Mouse (Mus musculus) heart, embryonic 11.5 days (tissue): ENCODE results near the gene Dxo. TPM values are rescaled to one million over a fixed set of nuclear protein-coding genes. Genes with fewer than 3 reads are reported as not detected.
"Not testable (repeated sequence)": the region's sequence is repeated elsewhere in the genome, so short reads cannot be mapped to it uniquely, and the experiment has no call there.

Source experiments
- ATAC-seq: fragments of 200-750 bp; cut with Nextera tagmentation; replicated peaks from 2 replicates; pipeline ENCODE4 v1.8.0; 2017; ENCODE audit warnings: moderate library complexity; ENCODE audit not compliant: insufficient number of reproducible peaks, low FRiP score, low TSS enrichment
- H3K27ac ChIP-seq: fragments of 300-500 bp; sonication (generic); 2 replicates; pipeline ENCODE4 v1.5.1; 2014; ENCODE audit warnings: mild to moderate bottlenecking, low read depth, low read length
- H3K27me3 ChIP-seq: fragments of 300-500 bp; sonication (generic); 2 replicates; pipeline ENCODE4 v1.6.1; 2014; ENCODE audit warnings: mild to moderate bottlenecking, low read length, mixed read lengths; ENCODE audit not compliant: control insufficient read depth, insufficient read depth
- H3K36me3 ChIP-seq: fragments of 300-500 bp; sonication (generic); 2 replicates; pipeline ENCODE4 v1.6.1; 2014; ENCODE audit warnings: mild to moderate bottlenecking, low read length, moderate library complexity, mixed read lengths; ENCODE audit not compliant: control insufficient read depth, insufficient read depth
- H3K4me1 ChIP-seq: fragments of 300-500 bp; sonication (generic); 2 replicates; pipeline ENCODE4 v1.6.1; 2014; ENCODE audit warnings: low read length; ENCODE audit not compliant: control insufficient read depth, insufficient read depth
- H3K4me2 ChIP-seq: fragments of 300-500 bp; sonication (generic); 2 replicates; pipeline ENCODE4 v1.6.1; 2014; ENCODE audit warnings: mild to moderate bottlenecking, moderate library complexity
- H3K4me3 ChIP-seq: fragments of 300-500 bp; sonication (generic); 2 replicates; pipeline ENCODE4 v1.5.1; 2014; ENCODE audit warnings: low read depth, low read length
- H3K9ac ChIP-seq: fragments of 300-500 bp; sonication (generic); 2 replicates; pipeline ENCODE4 v1.6.1; 2014; ENCODE audit warnings: mild to moderate bottlenecking, low read depth, low read length, moderate library complexity
- H3K9me3 ChIP-seq: fragments of 300-500 bp; sonication (generic); replicated peaks from 2 replicates; pipeline ENCODE4 v1.6.1; 2016; ENCODE audit warnings: low read length; ENCODE audit not compliant: control insufficient read depth
- WGBS: fragments of 180-500 bp; shearing (Covaris S2); extraction: QIAGEN DNeasy Blood & Tissue Kit; methylation state at CpG from one replicate; pipeline ENCODE4 v1.1.7; 2014; ENCODE audit not compliant: insufficient replicate concordance; 5-methylcytosine and 5-hydroxymethylcytosine counted together
- polyA plus RNA-seq: library from polyadenylated mRNA; unstranded; fragments of >200 nt; fragmentation: Nextera tagmentation; extraction: Ambion mirVana; gene quantifications from 2 replicates; pipeline ENCODE4 v1.2.1, GENCODE M21; 2014

Gene Dxo
- polyA plus RNA-seq = 37.3 and 38.7 TPM in 2 replicates

DNA sequence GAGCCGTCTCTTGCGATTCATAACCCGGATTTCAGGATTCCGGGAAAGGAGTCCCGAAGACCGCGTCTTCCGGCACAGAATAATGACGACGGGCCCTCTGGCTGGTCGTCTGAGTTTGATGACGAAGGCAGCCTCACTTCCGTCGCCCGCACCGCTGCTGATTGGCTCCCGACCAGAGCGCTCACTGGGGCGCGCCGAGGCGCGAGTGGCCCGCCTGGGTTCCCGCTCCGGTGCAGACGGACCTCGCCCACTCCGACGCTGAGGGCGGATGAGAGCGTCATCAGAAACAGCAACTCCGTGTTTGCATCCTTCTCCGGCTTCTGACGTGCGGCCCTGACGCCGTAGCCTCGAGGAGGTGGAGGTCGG lies at the start of gene Dxo, which contains the start of gene Stk19:
Gene Dxo, plus strand, starts transcription at position 164 of the 366 bp plus-strand sequence.
Gene Stk19, minus strand, starts transcription at position 90 of the 366 bp plus-strand sequence.
- ATAC-seq = peak; percentile 89
- Histone ChIP-seq H3K27me3 (no peaks in the 10 kb centered on the region), H3K36me3 (peaks cover 18% of the 10 kb centered on the region), H3K4me1 (peaks cover 16% of the 10 kb centered on the region), H3K9me3 (no peaks in the 10 kb centered on the region), H3K27ac (peak within 1 kb of the TSS; percentile 3), H3K4me2 (peak within 1 kb of the TSS; percentile 97), H3K9ac (peak within 1 kb of the TSS; percentile 76), H3K4me3 (peak within 1 kb of the TSS; percentile 72)
- WGBS = under 1% methylated on average over 40 of the region's 40 CpGs

DNA sequence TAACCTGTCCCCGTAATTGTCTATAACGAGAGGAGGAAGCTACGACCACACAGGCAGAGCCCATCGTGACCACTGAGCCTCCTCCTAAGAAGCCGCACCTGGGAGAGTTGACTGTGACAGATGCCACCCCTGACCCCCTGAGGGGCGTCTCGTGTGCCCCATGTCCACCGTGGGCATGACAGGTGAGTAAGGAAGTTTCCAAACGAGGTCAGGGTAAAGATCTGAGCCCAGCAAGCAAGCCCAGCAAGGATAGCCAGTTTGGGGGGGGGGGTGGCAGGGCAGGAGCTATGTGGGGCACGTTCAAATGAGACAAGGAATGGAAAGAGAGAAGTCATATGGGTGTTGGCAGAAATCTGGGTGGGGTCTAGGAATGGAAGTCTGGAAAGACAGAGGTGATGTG lies 41.8 kb upstream of the Dxo start:
- no peak overlapping the region for H3K4me3 ChIP-seq
- H3K9me3 ChIP-seq = no peaks in the 10 kb centered on the region
- H3K36me3 ChIP-seq = no peaks in the 10 kb centered on the region
- H3K4me2 ChIP-seq = no peak overlapping the region
- H3K27ac ChIP-seq = no peak overlapping the region
- no peak for ATAC-seq
- 84% methylated on average over 10 of the region's 10 CpGs for WGBS
- no peak overlapping the region for H3K9ac ChIP-seq
- H3K27me3 ChIP-seq = no peaks in the 10 kb centered on the region
- no peaks in the 10 kb centered on the region for H3K4me1 ChIP-seq

GRCm38 (mm10) chr17:34795633-34796032 lies 41.2 kb upstream of the Dxo start:
- Histone ChIP-seq H3K4me2 (no peak overlapping the region), H3K9me3 (no peaks in the 10 kb centered on the region), H3K4me3 (no peak overlapping the region), H3K27ac (no peak overlapping the region), H3K4me1 (no peaks in the 10 kb centered on the region), H3K9ac (no peak overlapping the region), H3K36me3 (no peaks in the 10 kb centered on the region), H3K27me3 (no peaks in the 10 kb centered on the region)
- WGBS = 52% methylated on average over 9 of the region's 9 CpGs
- no peak for ATAC-seq

DNA sequence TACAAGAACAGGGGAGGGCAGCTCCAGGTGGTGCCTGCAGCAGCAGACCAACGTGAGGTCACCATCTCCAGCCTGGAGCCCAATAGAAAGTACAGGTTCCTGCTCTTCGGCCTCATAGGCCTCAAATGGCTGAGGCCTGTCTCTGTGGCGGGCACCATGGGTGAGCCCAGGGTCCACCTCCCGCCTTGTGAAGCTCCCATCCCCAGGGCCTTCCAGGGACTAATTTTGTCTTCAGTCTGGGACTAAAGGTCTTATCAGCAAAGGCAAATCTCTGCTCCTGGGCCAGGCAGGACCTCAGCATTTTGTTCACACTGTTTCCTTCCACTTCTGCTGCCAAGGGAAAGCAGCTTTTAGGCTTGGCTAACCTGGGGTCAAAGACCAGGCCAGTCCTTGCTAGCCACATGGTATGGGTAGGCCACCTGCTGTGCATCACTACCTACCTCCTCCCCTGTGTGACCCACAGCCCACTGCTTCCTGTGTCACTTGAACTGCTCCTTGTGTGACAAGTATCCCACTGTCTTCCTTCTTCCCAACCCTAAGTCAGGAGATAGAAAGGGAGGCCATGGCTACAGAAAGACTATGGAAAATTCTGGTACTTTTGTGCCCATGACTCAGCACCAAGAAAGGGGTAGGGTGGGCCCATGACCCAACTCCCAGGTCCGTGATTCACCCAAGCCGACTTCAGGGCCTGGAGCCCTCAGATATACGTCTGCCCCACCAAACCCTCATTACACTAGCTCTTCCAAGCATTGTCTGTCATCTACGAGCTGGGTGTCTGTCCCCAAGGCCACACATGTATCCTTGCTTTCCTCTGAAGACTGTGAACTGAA lies 40.3 kb upstream of the Dxo start:
- ATAC-seq = no peak
- H3K36me3 ChIP-seq = no peaks in the 10 kb centered on the region
- H3K9me3 ChIP-seq = no peaks in the 10 kb centered on the region
- no peak overlapping the region for H3K4me3 ChIP-seq
- no peaks in the 10 kb centered on the region for H3K27me3 ChIP-seq
- H3K4me2 ChIP-seq = no peak overlapping the region
- no peak overlapping the region for H3K9ac ChIP-seq
- no peaks in the 10 kb centered on the region for H3K4me1 ChIP-seq
- 68% methylated on average over 8 of the region's 8 CpGs for WGBS
- no peak overlapping the region for H3K27ac ChIP-seq

DNA sequence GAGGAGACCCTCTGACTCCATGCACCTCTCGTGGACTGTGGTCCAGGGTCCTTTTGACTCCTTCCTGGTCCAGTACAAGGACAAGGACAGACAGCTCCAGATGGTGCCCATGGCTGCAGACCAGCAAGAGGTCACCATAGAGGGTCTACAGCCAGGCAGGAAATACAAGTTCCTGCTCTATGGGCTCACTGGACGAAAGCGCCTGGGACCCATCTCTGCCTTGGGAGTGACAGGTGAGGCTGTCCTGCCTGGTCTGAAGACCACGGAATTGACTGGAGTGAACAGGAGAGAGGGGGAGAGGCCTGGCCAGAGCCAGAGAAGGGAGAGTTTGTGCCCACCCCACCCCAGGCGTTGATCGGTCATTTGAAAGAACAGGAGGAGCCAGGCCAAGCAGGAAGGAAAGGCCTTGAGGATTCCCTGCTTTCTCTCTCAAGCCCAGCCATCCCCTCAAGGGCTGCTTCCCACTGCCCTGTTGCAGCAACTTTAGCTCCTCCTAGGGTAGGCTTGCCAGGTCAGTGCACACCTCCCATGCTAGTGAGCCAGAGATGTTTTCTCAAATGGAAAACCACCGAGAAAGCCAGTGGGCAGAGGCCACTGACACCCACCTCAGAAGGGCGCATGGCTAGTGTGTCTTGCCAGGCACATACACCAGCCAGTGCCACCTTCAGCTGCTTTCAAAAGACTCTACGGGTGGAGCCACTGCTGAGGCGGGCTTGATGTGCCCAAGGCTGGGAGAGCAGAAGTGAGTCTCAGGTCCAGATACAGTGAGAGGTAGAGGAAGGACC lies 39.4 kb upstream of the Dxo start:
- H3K4me3 ChIP-seq, H3K9me3 ChIP-seq, H3K27me3 ChIP-seq, H3K4me1 ChIP-seq, H3K36me3 ChIP-seq, H3K27ac ChIP-seq, H3K4me2 ChIP-seq, H3K9ac ChIP-seq, ATAC-seq: not testable (repeated sequence)
- WGBS = 77% methylated on average over 10 of the region's 10 CpGs

- not testable (repeated sequence) for H3K36me3 ChIP-seq, ATAC-seq, H3K4me1 ChIP-seq, H3K9ac ChIP-seq, H3K9me3 ChIP-seq, H3K4me3 ChIP-seq, H3K4me2 ChIP-seq, H3K27me3 ChIP-seq, H3K27ac ChIP-seq
- 74% methylated on average over 6 of the region's 7 CpGs for WGBS
Measured at GRCm38 (mm10) chr17:34798071-34798470, 38.7 kb upstream of the Dxo start.

DNA sequence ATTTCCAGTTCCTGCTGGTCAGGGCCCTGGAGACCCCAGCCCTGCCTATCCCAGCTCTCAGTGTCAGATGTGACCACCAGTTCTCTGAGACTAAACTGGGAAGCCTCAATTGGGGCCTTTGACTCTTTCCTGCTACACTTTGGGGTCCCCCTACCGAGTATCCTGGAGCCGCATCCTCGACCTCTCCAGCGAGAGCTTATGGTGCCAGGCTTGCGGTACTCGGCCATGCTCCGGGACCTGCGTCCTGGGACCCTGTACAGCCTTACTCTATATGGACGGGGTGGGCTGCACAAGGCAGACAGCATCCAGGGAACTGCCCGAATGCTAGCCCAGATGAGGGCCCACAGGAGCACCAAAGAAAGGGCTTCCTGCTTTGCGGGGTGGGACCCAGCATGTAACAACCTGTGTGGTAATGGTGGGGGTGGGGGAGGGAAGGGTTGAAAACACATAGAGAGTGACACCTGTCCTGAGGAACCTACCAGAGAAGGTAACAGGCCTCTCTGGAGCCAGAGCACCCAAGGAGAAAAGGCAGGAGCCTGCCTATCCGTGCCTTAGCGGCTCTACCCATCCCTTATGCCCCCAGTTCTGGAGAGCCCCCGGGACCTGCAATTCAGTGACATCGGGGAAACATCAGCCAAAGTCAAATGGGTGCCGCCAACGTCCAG lies 37.8 kb upstream of the Dxo start:
- Histone ChIP-seq H3K9ac (no peak overlapping the region), H3K4me3 (no peak overlapping the region), H3K36me3 (no peaks in the 10 kb centered on the region), H3K4me1 (no peaks in the 10 kb centered on the region), H3K4me2 (no peak overlapping the region), H3K27ac (no peak overlapping the region), H3K9me3 (no peaks in the 10 kb centered on the region), H3K27me3 (no peaks in the 10 kb centered on the region)
- no peak for ATAC-seq
- 86% methylated on average over 14 of the region's 17 CpGs for WGBS

GRCm38 (mm10) chr17:34799531-34799925 lies 37.3 kb upstream of the Dxo start:
- WGBS = 80% methylated on average over 4 of the region's 4 CpGs
- Histone ChIP-seq H3K4me3 (no peak overlapping the region), H3K27me3 (no peaks in the 10 kb centered on the region), H3K9ac (no peak overlapping the region), H3K27ac (no peak overlapping the region), H3K4me1 (no peaks in the 10 kb centered on the region), H3K4me2 (no peak overlapping the region), H3K36me3 (no peaks in the 10 kb centered on the region), H3K9me3 (no peaks in the 10 kb centered on the region)
- no peak for ATAC-seq
